Mouse (Mus musculus): Measurements from ENCODE around the gene Gm5773.
"Not testable (repeated sequence)": the region's sequence is repeated elsewhere in the genome, so short reads cannot be mapped to it uniquely, and the experiment has no call there.

The Gm5773 gene

GRCm38 (mm10) chr3:93772700-93773099 lies at the start of gene Gm5773:
Gm5773 (plus strand) TSS chr3:93773000.
- in situ Hi-C loops (cut with MboI; ENCODE audit: low sequenced_read_pairs) = not testable (repeated sequence)

DNA sequence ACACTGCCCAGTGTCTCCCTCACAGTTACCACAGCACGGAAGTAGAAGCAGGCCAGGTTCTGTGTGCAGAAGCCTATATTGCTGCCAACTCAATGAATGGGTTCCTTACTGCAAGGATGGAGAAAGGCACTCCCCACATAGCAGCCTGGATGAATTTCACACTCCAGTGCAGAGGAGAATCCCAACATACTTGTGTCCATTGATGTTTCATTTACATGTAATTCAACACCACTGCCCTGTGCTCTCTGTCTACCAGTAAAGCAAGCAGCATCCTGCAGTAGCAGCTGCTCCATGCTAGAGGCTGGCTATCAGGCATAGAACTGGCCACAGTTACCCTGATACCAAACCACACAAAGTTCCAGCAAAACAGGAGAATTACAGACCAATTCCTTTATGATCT lies 27.3 kb upstream of the Gm5773 start:
- in situ Hi-C loops (cut with MboI; ENCODE audit: low sequenced_read_pairs) = not testable (repeated sequence)

GRCm38 (mm10) chr3:93754022-93754421 lies 18.8 kb upstream of the Gm5773 start:
- in situ Hi-C loops (cut with MboI; ENCODE audit: low sequenced_read_pairs) = not testable (repeated sequence)

DNA sequence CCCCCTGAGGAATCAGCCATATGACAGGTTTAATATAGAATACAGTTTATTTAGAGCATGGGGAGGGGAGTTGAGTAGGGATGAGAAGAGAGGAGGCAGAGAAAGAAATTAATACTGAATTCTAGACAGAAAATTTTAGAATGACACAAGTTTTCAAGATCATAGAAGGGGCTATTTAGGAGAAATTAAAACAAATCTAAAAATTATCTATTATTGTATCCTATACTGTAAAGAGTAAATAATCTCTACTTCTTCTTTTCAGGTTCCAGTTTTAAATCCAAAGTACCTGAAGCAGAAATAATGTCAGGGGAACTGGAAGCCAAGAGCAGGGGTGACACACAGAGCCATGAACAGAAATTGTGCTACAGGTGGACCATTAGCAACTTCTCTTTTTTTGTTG lies 23.3 kb downstream of the Gm5773 start, which contains the start of gene Tdpoz4:
TSS of gene Tdpoz4 (plus strand) at position 301 of the 400 bp plus-strand sequence.
- in situ Hi-C loops (cut with MboI; ENCODE audit: low sequenced_read_pairs) = not testable (repeated sequence)

GRCm38 (mm10) chr3:93813341-93813740 lies 40.5 kb downstream of the Gm5773 start:
- in situ Hi-C loops (cut with MboI; ENCODE audit: low sequenced_read_pairs) = not testable (repeated sequence)

Measured in CH12F3 (cell line).